Mouse (Mus musculus) intestine, postnatal 0 days (tissue): ENCODE data around the gene Haghl. TPM values are rescaled to one million over a fixed set of nuclear protein-coding genes. Genes with fewer than 3 reads are reported as not detected.

Experiments used
- ATAC-seq: fragments of 200-750 bp; cut with Nextera tagmentation; 2 replicates; pipeline ENCODE4 v1.8.0; 2017; ENCODE audit warnings: mild to moderate bottlenecking, moderate TSS enrichment, moderate library complexity
- H3K27ac ChIP-seq: fragments of 300-500 bp; sonication (generic); 2 replicates; pipeline ENCODE4 v1.5.1; 2014; ENCODE audit warnings: mild to moderate bottlenecking, low read depth, low read length, moderate library complexity
- H3K27me3 ChIP-seq: fragments of 300-500 bp; sonication (generic); replicated peaks from 2 replicates; pipeline ENCODE4 v1.6.1; 2014; ENCODE audit warnings: low read length, mixed read lengths; ENCODE audit not compliant: control insufficient read depth, insufficient read depth
- H3K36me3 ChIP-seq: fragments of 300-500 bp; sonication (generic); 2 replicates; pipeline ENCODE4 v1.6.1; 2014; ENCODE audit warnings: mild to moderate bottlenecking, moderate library complexity; ENCODE audit not compliant: control insufficient read depth, insufficient read depth
- H3K4me1 ChIP-seq: fragments of 300-500 bp; sonication (generic); replicated peaks from 2 replicates; pipeline ENCODE4 v1.6.1; 2014; ENCODE audit warnings: antibody characterized with exemption, low read length, mixed read lengths; ENCODE audit not compliant: control insufficient read depth, insufficient read depth
- H3K4me2 ChIP-seq: fragments of 300-500 bp; sonication (generic); replicated peaks from 2 replicates; pipeline ENCODE4 v1.6.1; 2014; ENCODE audit warnings: low read depth, mild to moderate bottlenecking, moderate library complexity
- H3K4me3 ChIP-seq: fragments of 300-500 bp; sonication (generic); 2 replicates; pipeline ENCODE4 v1.5.1; 2014; ENCODE audit warnings: low read depth, low read length
- H3K9ac ChIP-seq: fragments of 300-500 bp; sonication (generic); 2 replicates; pipeline ENCODE4 v1.6.1; 2014; ENCODE audit warnings: mild to moderate bottlenecking, low read depth, low read length
- H3K9me3 ChIP-seq: fragments of 300-500 bp; sonication (generic); 2 replicates; pipeline ENCODE4 v1.6.1; 2016; ENCODE audit warnings: mixed run types; ENCODE audit not compliant: control insufficient read depth
- CTCF ChIP-seq: sonication (generic); IDR thresholded peaks from 2 replicates; pipeline ENCODE4 v1.5.1; 2016; ENCODE audit warnings: low read depth, mild to moderate bottlenecking, control low read depth, antibody characterized with exemption, moderate library complexity
- WGBS: fragments of 180-500 bp; shearing (Covaris S2); extraction: QIAGEN DNeasy Blood & Tissue Kit; methylation state at CpG from one replicate; pipeline ENCODE4 v1.1.7; 2014; 5-methylcytosine and 5-hydroxymethylcytosine counted together
- polyA plus RNA-seq: library from polyadenylated mRNA; unstranded; fragments of >200 nt; fragmentation: Nextera tagmentation; extraction: Ambion mirVana; gene quantifications from 2 replicates; pipeline ENCODE4 v1.2.1, GENCODE M21; 2015

The Haghl gene
- polyA plus RNA-seq, 1 experiment from 2014 or later, result 28.2 TPM

- Histone ChIP-seq H3K27ac (no peak overlapping the region), H3K9me3 (no peaks in the 10 kb centered on the region), H3K4me2 (no peak overlapping the region), H3K4me3 (no peak overlapping the region), H3K36me3 (no peaks in the 10 kb centered on the region), H3K9ac (no peak overlapping the region), H3K27me3 (no peaks in the 10 kb centered on the region), H3K4me1 (no peaks in the 10 kb centered on the region)
- WGBS, result 59% methylated on average over 9 of the region's 9 CpGs
- ATAC-seq, result peak; percentile 46
- no peak for TF ChIP-seq CTCF
Measured at GRCm38 (mm10) chr17:25756378-25757242, 28.9 kb downstream of the Haghl start.

- WGBS, result 17% methylated on average over 4 of the region's 4 CpGs
Measured at GRCm38 (mm10) chr17:25755627-25756377, 29.7 kb downstream of the Haghl start.

GRCm38 (mm10) chr17:25755086-25755485 lies 30.4 kb downstream of the Haghl start:
- Histone ChIP-seq H3K27ac (no peak overlapping the region), H3K9ac (no peak overlapping the region), H3K4me1 (no peaks in the 10 kb centered on the region), H3K27me3 (no peaks in the 10 kb centered on the region), H3K4me3 (no peak overlapping the region), H3K4me2 (no peak overlapping the region), H3K36me3 (no peaks in the 10 kb centered on the region), H3K9me3 (no peaks in the 10 kb centered on the region)
- no peak for ATAC-seq
- 80% methylated on average over 4 of the region's 4 CpGs for WGBS
- no peak for TF ChIP-seq CTCF

More at GRCm38 (mm10) chr17:25755627-25756377, 29.7 kb downstream of the Haghl start:
- H3K4me1 ChIP-seq, result no peaks in the 10 kb centered on the region
- no peak overlapping the region for H3K27ac ChIP-seq
- no peak overlapping the region for H3K9ac ChIP-seq
- no peaks in the 10 kb centered on the region for H3K9me3 ChIP-seq
- no peaks in the 10 kb centered on the region for H3K27me3 ChIP-seq
- H3K4me3 ChIP-seq, result no peak overlapping the region
- peak; percentile 42; the same call in 1 of the 2 replicates for ATAC-seq
- TF ChIP-seq CTCF, result no peak
- no peak overlapping the region for H3K4me2 ChIP-seq
- no peaks in the 10 kb centered on the region for H3K36me3 ChIP-seq

- ATAC-seq, result no peak
- no peak within 1 kb of the TSS for H3K4me2 ChIP-seq
- WGBS, result 68% methylated on average over 9 of the region's 9 CpGs
Measured at GRCm38 (mm10) chr17:25754241-25754640, 31.2 kb downstream of the Haghl start, which contains the start of gene Msln. Msln (minus strand) TSS chr17:25754378.

GRCm38 (mm10) chr17:25751446-25751845 lies 34.0 kb downstream of the Haghl start:
- no peak overlapping the region for H3K4me3 ChIP-seq
- no peak for TF ChIP-seq CTCF
- no peaks in the 10 kb centered on the region for H3K27me3 ChIP-seq
- no peaks in the 10 kb centered on the region for H3K9me3 ChIP-seq
- H3K27ac ChIP-seq, result no peak overlapping the region
- no peaks in the 10 kb centered on the region for H3K4me1 ChIP-seq
- H3K4me2 ChIP-seq, result no peak overlapping the region
- no peaks in the 10 kb centered on the region for H3K36me3 ChIP-seq
- 33% methylated on average over 5 of the region's 5 CpGs for WGBS
- ATAC-seq, result no peak
- H3K9ac ChIP-seq, result no peak overlapping the region

More at GRCm38 (mm10) chr17:25754241-25754640, 31.2 kb downstream of the Haghl start, which contains the start of gene Msln:
- H3K27me3 ChIP-seq, result no peaks in the 10 kb centered on the region
- H3K9me3 ChIP-seq, result no peaks in the 10 kb centered on the region
- H3K4me1 ChIP-seq, result no peaks in the 10 kb centered on the region
- H3K36me3 ChIP-seq, result no peaks in the 10 kb centered on the region
- H3K4me3 ChIP-seq, result no peak within 1 kb of the TSS
- no peak within 1 kb of the TSS for H3K9ac ChIP-seq
- no peak for TF ChIP-seq CTCF
- H3K27ac ChIP-seq, result no peak within 1 kb of the TSS

- Histone ChIP-seq H3K27ac (no peak overlapping the region), H3K9ac (no peak overlapping the region), H3K4me3 (no peak overlapping the region), H3K36me3 (no peaks in the 10 kb centered on the region), H3K27me3 (no peaks in the 10 kb centered on the region), H3K4me1 (no peaks in the 10 kb centered on the region), H3K9me3 (no peaks in the 10 kb centered on the region), H3K4me2 (no peak overlapping the region)
- WGBS, result 85% methylated on average over 6 of the region's 6 CpGs
- no peak for ATAC-seq
- TF ChIP-seq CTCF, result no peak
Measured at GRCm38 (mm10) chr17:25749314-25749713, 36.2 kb downstream of the Haghl start.
